8 mouse cellular contexts compared by ENCODE assay signal in genomic region chr12:112742768-112743167, GRCm38 (mm10). TPM values are rescaled to one million over a fixed set of nuclear protein-coding genes. Genes with fewer than 3 reads are reported as not detected.
DNase-seq lines count a peak whose midpoint lies in the region; ATAC-seq and TF ChIP-seq lines count a peak whose summit lies in the region.

No protein-coding gene starts in this region.

- WGBS in heart, embryonic 10.5 days, result 72% methylated on average over 6 of the region's 6 CpGs
- 63% methylated on average over 6 of the region's 6 CpGs for WGBS in limb, embryonic 10.5 days

- H3K36me3 ChIP-seq in ES-Bruce4 (ENCODE audit: control insufficient read depth, insufficient read depth, low read length, poor library complexity, severe bottlenecking), result peaks cover 6% of the 10 kb centered on the region; the same call in 1 of the 2 replicates
- H3K36me3 ChIP-seq in heart, embryonic 10.5 days, result peaks cover 16% of the 10 kb centered on the region
- peaks cover 46% of the 10 kb centered on the region for H3K36me3 ChIP-seq in limb, embryonic 10.5 days

- H3K4me1 ChIP-seq in ES-Bruce4 (ENCODE audit: control insufficient read depth, insufficient read depth, low read length), result no peaks in the 10 kb centered on the region
- H3K4me1 ChIP-seq in heart, embryonic 10.5 days, result peaks cover 46% of the 10 kb centered on the region
- peaks cover 32% of the 10 kb centered on the region for H3K4me1 ChIP-seq in limb, embryonic 10.5 days

- no peak overlapping the region for H3K9ac ChIP-seq in ES-Bruce4 (ENCODE audit: low read depth, poor library complexity, severe bottlenecking)

- no peak for TF ChIP-seq EP300 in ES-Bruce4 (IDR thresholded peaks at IDR 0.05; ENCODE audit: insufficient read depth, low read depth, low read length)

- no peak overlapping the region for H3K4me3 ChIP-seq in ES-Bruce4 (ENCODE audit: low read depth, low read length)
- no peak overlapping the region for H3K4me3 ChIP-seq in heart, embryonic 10.5 days
- H3K4me3 ChIP-seq in limb, embryonic 10.5 days, result no peak overlapping the region

- no peaks in the 10 kb centered on the region for H3K27me3 ChIP-seq in ES-Bruce4 (ENCODE audit: control insufficient read depth, insufficient read depth, low read length, poor library complexity, severe bottlenecking)
- H3K27me3 ChIP-seq in heart, embryonic 10.5 days (ENCODE audit: insufficient read depth, poor library complexity, severe bottlenecking), result peaks cover 4% of the 10 kb centered on the region; the same call in 1 of the 2 replicates
- H3K27me3 ChIP-seq in limb, embryonic 10.5 days (ENCODE audit: low read depth, poor library complexity, severe bottlenecking), result no peaks in the 10 kb centered on the region

- no peak for TF ChIP-seq CTCF in ES-Bruce4 (IDR thresholded peaks at IDR 0.05; ENCODE audit: low read depth, low read length)

- no peaks in the 10 kb centered on the region for H3K9me3 ChIP-seq in ES-Bruce4 (replicated peaks; ENCODE audit: control insufficient read depth, insufficient read depth, low read length, poor library complexity, severe bottlenecking)
- no peaks in the 10 kb centered on the region for H3K9me3 ChIP-seq in heart, embryonic 10.5 days
- no peaks in the 10 kb centered on the region for H3K9me3 ChIP-seq in limb, embryonic 10.5 days (replicated peaks)

- peak; percentile 98 for DNase-seq in heart, adult 11 months
- DNase-seq in heart, postnatal 4 days, result no peak
- DNase-seq in heart, embryonic 10.5 days (ENCODE audit: low spot score), result no peak
- DNase-seq in limb, embryonic 10.5 days (ENCODE audit: low spot score), result no peak
- DNase-seq in adipocyte (ENCODE audit: low spot score), result no peak
- DNase-seq in thymus, postnatal 4 days, result no peak

- no peak for ATAC-seq in cerebellum, adult (ENCODE audit: insufficient number of reproducible peaks, low FRiP score, low TSS enrichment)

- peak overlapping the region; percentile 12; the same call in 1 of the 2 replicates for H3K27ac ChIP-seq in ES-Bruce4 (ENCODE audit: insufficient read depth, low read length)
- H3K27ac ChIP-seq in heart, embryonic 10.5 days, result peak overlapping the region; percentile 67
- peak overlapping the region; percentile 46 for H3K27ac ChIP-seq in limb, embryonic 10.5 days

- no peak for TF ChIP-seq POLR2A in ES-Bruce4 (IDR thresholded peaks at IDR 0.05; ENCODE audit: insufficient read depth, low read length)

RNA-seq across cellular contexts. Expression of gene Pld4, which starts 17.7 kb away (rescaled TPM):
- 1 to 10 TPM; 3.4 to 4.1 TPM for total RNA-seq in heart, postnatal 4 days (2021)
- 0.90 and 1.1 TPM in 2 replicates for polyA plus RNA-seq in ES-Bruce4 (2011; ENCODE audit: insufficient read depth, insufficient read length, low read depth, missing spikeins)
- polyA plus RNA-seq in heart, embryonic 10.5 days (2016; fragmentation: Nextera tagmentation; extraction: Ambion mirVana), result 0.57 and 2.9 TPM in 2 replicates
- 2.1 and 3.5 TPM in 2 replicates for polyA plus RNA-seq in limb, embryonic 10.5 days (2016; fragmentation: Nextera tagmentation; extraction: Ambion mirVana)

RNA-seq across cellular contexts. Expression of gene Cep170b, which starts 22.5 kb away (rescaled TPM):
- 10 to 100 TPM; 13.1 to 14.1 TPM for total RNA-seq in heart, postnatal 4 days (2021)
- 102 and 104 TPM in 2 replicates for polyA plus RNA-seq in ES-Bruce4 (2011; ENCODE audit: insufficient read depth, insufficient read length, low read depth, missing spikeins)
- polyA plus RNA-seq in heart, embryonic 10.5 days (2016; fragmentation: Nextera tagmentation; extraction: Ambion mirVana), result 3.9 and 6.6 TPM in 2 replicates
- polyA plus RNA-seq in limb, embryonic 10.5 days (2016; fragmentation: Nextera tagmentation; extraction: Ambion mirVana), result 6.7 and 12.3 TPM in 2 replicates

RNA-seq across cellular contexts. Expression of gene Ahnak2, which starts 59.7 kb away (rescaled TPM):
- 10 to 100 TPM; 13.5 to 16.8 TPM for total RNA-seq in heart, postnatal 4 days (2021)
- polyA plus RNA-seq in ES-Bruce4 (2011; ENCODE audit: insufficient read depth, insufficient read length, low read depth, missing spikeins), result 25.8 and 28.6 TPM in 2 replicates
- 0.53 and 0.71 TPM in 2 replicates for polyA plus RNA-seq in heart, embryonic 10.5 days (2016; fragmentation: Nextera tagmentation; extraction: Ambion mirVana)
- polyA plus RNA-seq in limb, embryonic 10.5 days (2016; fragmentation: Nextera tagmentation; extraction: Ambion mirVana), result 0.15 and 0.18 TPM in 2 replicates

Comparison
In these comparisons a context has a peak if more than half of its experiments do, and no peak if none do; other contexts are left out.
1. H3K27ac ChIP-seq: peak in every context shown above with its lines; median percentile 67 in heart, embryonic 10.5 days; 46 in limb, embryonic 10.5 days; 12 in ES-Bruce4.
2. RNA of gene Ahnak2, which starts 59.7 kb away (polyA plus RNA-seq): 25.8 to 28.6 TPM in ES-Bruce4; 0.53 to 0.71 TPM in heart, embryonic 10.5 days and 0.15 to 0.18 TPM in limb, embryonic 10.5 days; every median in the first group is over 10 times any median in the second.